Mouse (Mus musculus): ENCODE measurements at regions not wholly inside any gene's neighbourhood (a gene's known extent, or its start where the extent isn't known, plus 50 kb on each side); places are given as distances from the start of the nearest gene placed in this dataset.
A peak's percentile ranks its signal among the peaks of the same experiment; 100 is the strongest.

GRCm38 (mm10) chr3:21507655-21508054 lies 568.8 kb upstream of the Tbl1xr1 start:
- DNase-seq (ENCODE audit: low read depth, low spot score) = no peak

- DNase-seq (ENCODE audit: low read depth, low spot score) = no peak
Observed at GRCm38 (mm10) chr3:21512081-21512480, 564.4 kb upstream of the Tbl1xr1 start.

- DNase-seq (ENCODE audit: low read depth, low spot score) = peak; percentile 41
Observed at GRCm38 (mm10) chr3:21524426-21524937, 552.0 kb upstream of the Tbl1xr1 start.

- DNase-seq (ENCODE audit: low read depth, low spot score) = no peak
Observed at GRCm38 (mm10) chr3:21530862-21531261, 545.6 kb upstream of the Tbl1xr1 start.

GRCm38 (mm10) chr3:21539138-21539537 lies 537.3 kb upstream of the Tbl1xr1 start:
- no peak for DNase-seq (ENCODE audit: low read depth, low spot score)

- DNase-seq (ENCODE audit: low read depth, low spot score) = peak; percentile 90
Observed at GRCm38 (mm10) chr3:21544456-21544855, 532.0 kb upstream of the Tbl1xr1 start.

- no peak for DNase-seq (ENCODE audit: low read depth, low spot score)
Observed at GRCm38 (mm10) chr3:21545156-21545893, 531.1 kb upstream of the Tbl1xr1 start.

- DNase-seq (ENCODE audit: low read depth, low spot score) = no peak
Observed at GRCm38 (mm10) chr3:21546411-21546810, 530.0 kb upstream of the Tbl1xr1 start.

- no peak for DNase-seq (ENCODE audit: low read depth, low spot score)
Observed at GRCm38 (mm10) chr3:21549671-21550070, 526.8 kb upstream of the Tbl1xr1 start.

GRCm38 (mm10) chr3:21553159-21553758 lies 523.2 kb upstream of the Tbl1xr1 start:
- DNase-seq (ENCODE audit: low read depth, low spot score) = peak; percentile 86

- DNase-seq (ENCODE audit: low read depth, low spot score) = no peak
Observed at GRCm38 (mm10) chr3:21553859-21554258, 522.6 kb upstream of the Tbl1xr1 start.

- peak; percentile 70 for DNase-seq (ENCODE audit: low read depth, low spot score)
Observed at GRCm38 (mm10) chr3:21557963-21558441, 518.5 kb upstream of the Tbl1xr1 start.

GRCm38 (mm10) chr3:21562771-21563312 lies 513.6 kb upstream of the Tbl1xr1 start:
- no peak for DNase-seq (ENCODE audit: low read depth, low spot score)

- no peak for DNase-seq (ENCODE audit: low read depth, low spot score)
Observed at GRCm38 (mm10) chr3:21563454-21563853, 513.0 kb upstream of the Tbl1xr1 start.

GRCm38 (mm10) chr3:21564211-21564781 lies 512.2 kb upstream of the Tbl1xr1 start:
- DNase-seq (ENCODE audit: low read depth, low spot score) = peak; percentile 85

GRCm38 (mm10) chr3:21564847-21565485 lies 511.5 kb upstream of the Tbl1xr1 start:
- no peak for DNase-seq (ENCODE audit: low read depth, low spot score)

GRCm38 (mm10) chr3:21569721-21570120 lies 506.7 kb upstream of the Tbl1xr1 start:
- peak; percentile 85 for DNase-seq (ENCODE audit: low read depth, low spot score)

- DNase-seq (ENCODE audit: low read depth, low spot score) = no peak
Observed at GRCm38 (mm10) chr3:21578635-21579034, 497.8 kb upstream of the Tbl1xr1 start.

- no peak for DNase-seq (ENCODE audit: low read depth, low spot score)
Observed at GRCm38 (mm10) chr3:21582122-21582521, 494.3 kb upstream of the Tbl1xr1 start.

GRCm38 (mm10) chr3:21585767-21586166 lies 490.7 kb upstream of the Tbl1xr1 start:
- DNase-seq (ENCODE audit: low read depth, low spot score) = no peak

GRCm38 (mm10) chr3:21606846-21607245 lies 469.6 kb upstream of the Tbl1xr1 start:
- DNase-seq (ENCODE audit: low read depth, low spot score) = no peak

GRCm38 (mm10) chr3:21610231-21610630 lies 466.2 kb upstream of the Tbl1xr1 start:
- no peak for DNase-seq (ENCODE audit: low read depth, low spot score)

All from telencephalon, adult 2 months (tissue).